Mouse (Mus musculus): ENCODE results near the gene Gabbr1.

DNA sequence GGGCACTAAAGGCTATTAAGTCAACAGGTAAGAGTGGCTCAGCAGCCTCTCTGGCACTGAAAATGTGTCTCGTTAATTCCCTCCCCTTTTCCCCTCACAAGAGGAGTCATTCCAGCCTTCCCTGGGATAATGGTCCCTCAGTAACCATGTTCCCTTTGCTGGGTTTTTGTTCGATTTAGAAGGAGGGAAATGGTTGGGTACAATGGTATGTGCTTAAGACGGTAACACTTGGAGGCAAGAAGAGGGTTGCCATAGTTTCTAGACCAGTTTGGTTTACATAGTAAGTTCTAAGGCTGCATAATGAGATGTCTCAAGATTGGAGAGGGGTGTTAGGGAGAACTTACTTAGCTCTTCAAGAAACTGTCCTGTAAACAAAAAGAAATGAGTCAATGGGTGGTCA lies 34.0 kb upstream of the Gabbr1 start:
- TF ChIP-seq POLR2A (IDR thresholded peaks at IDR 0.05; ENCODE audit: borderline replicate concordance, low read depth, low read length) = no peak
- no peak for TF ChIP-seq CTCF (IDR thresholded peaks at IDR 0.05; ENCODE audit: low read depth, low read length)
